Mouse (Mus musculus) limb, embryonic 10.5 days (tissue): Measurements from ENCODE around the gene Fmnl3. TPM values are rescaled to one million over a fixed set of nuclear protein-coding genes. Genes with fewer than 3 reads are reported as not detected.

Source experiments
- DNase-seq: peaks from one replicate; pipeline ENCODE4 v3.0.0-alpha.2; 2017; ENCODE audit warnings: low spot score
- H3K27ac ChIP-seq: fragments of 300-500 bp; sonication (generic); 2 replicates; pipeline ENCODE4 v1.5.1; 2016; ENCODE audit warnings: mild to moderate bottlenecking
- H3K27me3 ChIP-seq: fragments of 300-500 bp; sonication (generic); 2 replicates; pipeline ENCODE4 v1.6.1; 2016; ENCODE audit warnings: low read depth, mild to moderate bottlenecking; ENCODE audit not compliant: poor library complexity, severe bottlenecking
- H3K36me3 ChIP-seq: fragments of 300-500 bp; sonication (generic); 2 replicates; pipeline ENCODE4 v1.6.1; 2016; ENCODE audit warnings: mild to moderate bottlenecking, moderate library complexity
- H3K4me1 ChIP-seq: fragments of 300-500 bp; sonication (generic); 2 replicates; pipeline ENCODE4 v1.6.1; 2016
- H3K4me3 ChIP-seq: fragments of 300-500 bp; sonication (generic); 2 replicates; pipeline ENCODE4 v1.5.1; 2016; ENCODE audit warnings: mild to moderate bottlenecking, moderate library complexity
- H3K9me3 ChIP-seq: fragments of 300-500 bp; sonication (generic); replicated peaks from 2 replicates; pipeline ENCODE4 v1.6.1; 2016; ENCODE audit warnings: mild to moderate bottlenecking
- WGBS: fragments of 180-500 bp; shearing (Covaris S2); methylation state at CpG from one replicate; pipeline ENCODE4 v1.1.7; 2016; 5-methylcytosine and 5-hydroxymethylcytosine counted together
- polyA plus RNA-seq: library from polyadenylated mRNA; unstranded; fragments of >200 nt; fragmentation: Nextera tagmentation; extraction: Ambion mirVana; gene quantifications from 2 replicates; pipeline ENCODE4 v1.2.1, GENCODE M21; 2016

The Fmnl3 gene
- polyA plus RNA-seq, 1 experiment from 2014 or later = 42.2 TPM

DNA sequence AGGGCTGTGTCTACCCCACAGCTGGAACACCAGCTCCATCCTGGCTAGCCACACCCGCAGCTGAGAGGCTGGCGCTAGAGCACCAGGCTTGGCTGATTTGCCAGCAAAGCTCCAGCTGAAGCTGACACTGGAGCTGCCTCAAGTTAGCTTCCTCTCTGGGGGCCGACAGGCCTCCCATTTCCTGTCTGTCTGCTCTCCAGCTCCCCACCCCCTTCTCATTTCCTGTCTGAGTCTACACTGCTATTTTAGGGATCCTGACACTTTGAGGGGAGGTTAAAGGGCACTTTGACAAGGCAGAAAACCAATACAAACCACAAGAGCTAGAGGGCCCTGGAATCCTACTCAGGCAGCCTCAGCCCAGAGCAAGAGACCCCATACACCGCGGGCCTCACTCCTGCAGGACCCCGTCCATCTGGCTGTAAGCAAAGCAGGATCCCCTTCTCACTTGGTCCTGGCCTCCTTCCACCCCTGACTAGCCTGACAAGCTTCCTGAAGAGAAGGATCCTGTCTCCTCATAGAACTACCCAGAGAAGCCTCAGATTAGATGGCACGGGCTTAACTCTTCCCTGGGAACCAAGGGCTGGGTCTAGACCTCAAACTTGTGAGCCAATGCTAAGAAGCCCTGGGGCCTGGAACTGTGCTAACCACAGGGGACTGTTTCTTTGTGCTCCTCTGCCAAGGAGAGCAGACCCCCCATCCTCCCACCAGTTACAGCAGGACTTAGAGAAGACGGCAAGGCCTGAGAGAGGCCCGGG lies 37.2 kb downstream of the Fmnl3 start:
- WGBS = 25% methylated on average over 9 of the region's 9 CpGs
- peak overlapping the region; percentile 14 for H3K4me3 ChIP-seq
- peak overlapping the region; percentile 95 for H3K27ac ChIP-seq
- peaks cover 90% of the 10 kb centered on the region for H3K4me1 ChIP-seq
- peak; percentile 84 for DNase-seq
- peaks cover 68% of the 10 kb centered on the region for H3K36me3 ChIP-seq
- H3K27me3 ChIP-seq = no peaks in the 10 kb centered on the region
- no peaks in the 10 kb centered on the region for H3K9me3 ChIP-seq

DNA sequence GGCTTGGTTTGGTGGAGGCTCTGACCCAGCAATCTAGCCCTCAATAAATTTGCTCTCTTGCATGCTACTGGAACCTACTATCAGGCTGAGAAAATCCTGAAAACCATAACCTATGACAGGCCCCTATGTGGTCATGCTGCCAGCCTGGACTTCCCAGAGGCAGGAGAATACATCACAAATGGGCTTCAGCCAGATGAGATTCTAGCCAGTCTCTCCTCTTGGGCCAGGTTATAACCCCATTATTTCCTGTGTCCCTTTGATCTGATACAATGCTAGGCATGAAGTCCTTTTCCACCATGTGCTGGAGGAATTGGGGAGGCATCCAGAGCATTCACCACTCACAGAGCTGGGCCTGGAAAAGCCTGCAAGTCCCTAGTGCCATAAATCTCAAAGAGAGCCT lies 38.2 kb downstream of the Fmnl3 start:
- Histone ChIP-seq H3K9me3 (no peaks in the 10 kb centered on the region; the same call in 1 of the 2 replicates), H3K4me1 (peaks cover 81% of the 10 kb centered on the region), H3K36me3 (peaks cover 69% of the 10 kb centered on the region), H3K27ac (peak overlapping the region; percentile 95), H3K27me3 (no peaks in the 10 kb centered on the region), H3K4me3 (peak overlapping the region; percentile 14)
- no peak for DNase-seq

DNA sequence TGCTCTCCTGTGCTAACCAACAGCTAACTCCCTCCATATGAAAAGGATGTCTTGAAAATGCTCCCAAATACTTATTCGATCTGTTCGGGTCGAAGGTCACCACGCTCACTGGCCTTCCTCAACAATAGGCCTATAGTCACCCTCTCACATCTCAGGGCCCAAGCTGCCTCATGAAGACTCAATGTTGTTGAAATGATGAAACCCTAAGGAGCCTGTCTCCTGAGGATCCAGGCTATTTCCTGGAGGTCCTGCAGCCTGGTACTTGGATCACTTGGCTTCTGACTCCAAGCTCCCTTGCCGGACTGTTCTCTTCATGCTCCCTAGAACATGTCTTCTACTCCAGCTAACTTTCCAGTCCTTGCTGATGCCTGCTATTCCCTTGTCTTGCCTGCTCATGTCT lies 38.9 kb downstream of the Fmnl3 start:
- H3K27ac ChIP-seq = peak overlapping the region; percentile 95
- peaks cover 77% of the 10 kb centered on the region for H3K36me3 ChIP-seq
- DNase-seq = no peak
- H3K4me1 ChIP-seq = peaks cover 74% of the 10 kb centered on the region
- WGBS = 89% methylated on average over 5 of the region's 5 CpGs
- H3K4me3 ChIP-seq = no peak overlapping the region
- H3K27me3 ChIP-seq = no peaks in the 10 kb centered on the region
- no peaks in the 10 kb centered on the region; the same call in 1 of the 2 replicates for H3K9me3 ChIP-seq

DNA sequence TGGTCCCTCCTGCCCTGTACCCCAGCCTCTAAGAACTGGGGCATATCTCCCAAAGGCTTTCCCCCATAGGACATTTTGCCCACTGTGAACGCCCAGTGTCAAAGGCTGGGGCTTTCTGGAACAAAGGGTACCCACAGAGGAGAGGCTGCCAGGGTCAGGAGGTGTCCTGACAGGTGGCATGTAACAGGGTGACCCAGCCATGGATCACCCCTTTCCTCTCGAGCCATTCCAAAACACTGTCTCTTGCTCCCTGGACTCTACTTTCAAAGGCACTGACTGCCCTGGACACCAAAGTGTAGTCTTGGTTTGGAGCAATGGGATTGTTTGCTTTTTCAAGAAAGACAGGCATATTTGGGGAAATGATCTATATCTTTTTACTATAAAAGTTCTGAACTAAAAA lies 40.0 kb downstream of the Fmnl3 start:
- H3K36me3 ChIP-seq = peaks cover 82% of the 10 kb centered on the region
- peak overlapping the region; percentile 72 for H3K27ac ChIP-seq
- no peaks in the 10 kb centered on the region for H3K27me3 ChIP-seq
- H3K9me3 ChIP-seq = no peaks in the 10 kb centered on the region; the same call in 1 of the 2 replicates
- no peak overlapping the region for H3K4me3 ChIP-seq
- H3K4me1 ChIP-seq = peaks cover 63% of the 10 kb centered on the region
- WGBS = 77% methylated on average over 2 of the region's 2 CpGs
- DNase-seq = no peak

DNA sequence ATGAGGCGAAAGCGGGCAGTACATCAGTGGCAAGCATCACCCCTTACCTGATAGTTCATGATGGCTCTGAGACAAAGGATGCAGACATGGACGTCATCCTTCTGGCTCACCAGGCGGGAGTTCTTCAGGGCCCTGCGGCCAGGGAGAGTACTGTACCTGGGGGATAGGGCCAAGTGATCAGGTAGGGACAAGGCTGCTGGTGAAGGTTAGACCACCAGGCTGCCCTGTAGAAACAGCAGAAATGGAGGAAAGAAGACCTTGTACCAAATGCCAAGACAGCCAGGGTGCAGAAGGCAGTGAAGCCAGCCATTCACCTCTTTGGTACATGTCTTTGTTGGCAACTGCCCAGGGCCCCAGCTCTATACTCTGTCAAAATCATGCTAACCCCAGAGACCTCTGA lies 42.3 kb downstream of the Fmnl3 start:
- peaks cover 91% of the 10 kb centered on the region for H3K36me3 ChIP-seq
- no peak for DNase-seq
- H3K4me3 ChIP-seq = no peak overlapping the region
- WGBS = 98% methylated on average over 5 of the region's 5 CpGs
- H3K27me3 ChIP-seq = no peaks in the 10 kb centered on the region
- 0 out of 2 replicates have a peak overlapping the region, but pooled peaks have one; percentile 3 for H3K27ac ChIP-seq
- H3K4me1 ChIP-seq = peaks cover 44% of the 10 kb centered on the region
- H3K9me3 ChIP-seq = no peaks in the 10 kb centered on the region; the same call in 1 of the 2 replicates

DNA sequence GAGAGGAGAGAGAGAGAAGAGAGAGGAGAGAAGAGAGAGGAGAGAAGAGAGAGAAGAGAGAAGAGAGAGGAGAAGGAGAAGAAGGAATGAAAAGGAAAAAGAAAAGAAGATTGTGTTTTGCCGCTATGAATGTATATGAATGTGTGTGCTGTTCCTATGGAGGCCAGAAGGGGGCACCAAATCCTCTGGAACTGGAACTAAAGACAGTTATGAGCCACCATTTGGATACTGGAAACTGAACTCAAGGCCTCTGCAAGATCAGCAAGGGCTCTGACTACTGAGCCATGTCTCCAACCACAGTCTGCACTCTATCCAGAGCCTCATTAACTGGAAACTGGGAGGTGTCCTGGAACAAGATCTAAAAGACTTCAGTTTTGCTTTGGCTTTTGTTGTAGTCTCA lies 43.3 kb downstream of the Fmnl3 start:
- Histone ChIP-seq H3K4me1 (peaks cover 33% of the 10 kb centered on the region), H3K27ac (no peak overlapping the region), H3K4me3 (no peak overlapping the region), H3K36me3 (peaks cover 99% of the 10 kb centered on the region), H3K9me3 (no peaks in the 10 kb centered on the region; the same call in 1 of the 2 replicates), H3K27me3 (no peaks in the 10 kb centered on the region)
- DNase-seq = peak; percentile 56
- WGBS = 68% methylated on average over 1 of the region's 1 CpGs

DNA sequence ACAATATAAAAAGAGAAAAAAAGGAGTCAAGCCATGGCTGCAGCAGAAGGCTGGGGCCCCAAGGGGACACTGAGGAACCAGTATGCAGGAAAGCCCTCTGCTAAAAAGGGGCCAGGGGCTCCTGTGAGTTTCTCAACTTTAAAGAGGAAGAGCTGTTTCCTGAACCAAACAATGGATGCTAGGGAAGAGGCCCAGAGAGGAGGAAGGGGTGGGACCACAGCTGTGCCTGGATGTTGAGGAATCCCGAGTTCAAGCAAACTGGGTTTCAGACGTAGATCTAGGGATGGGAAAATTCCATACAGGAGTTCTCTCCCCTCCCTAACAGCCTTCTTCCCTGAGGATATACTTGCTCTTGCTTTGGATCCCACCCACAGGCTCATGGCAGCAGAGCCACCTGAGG lies 43.9 kb downstream of the Fmnl3 start:
- DNase-seq = no peak
- Histone ChIP-seq H3K4me3 (no peak overlapping the region), H3K27me3 (no peaks in the 10 kb centered on the region), H3K4me1 (peaks cover 28% of the 10 kb centered on the region), H3K27ac (no peak overlapping the region), H3K36me3 (peaks cover 99% of the 10 kb centered on the region), H3K9me3 (no peaks in the 10 kb centered on the region; the same call in 1 of the 2 replicates)
- WGBS = 61% methylated on average over 2 of the region's 2 CpGs

DNA sequence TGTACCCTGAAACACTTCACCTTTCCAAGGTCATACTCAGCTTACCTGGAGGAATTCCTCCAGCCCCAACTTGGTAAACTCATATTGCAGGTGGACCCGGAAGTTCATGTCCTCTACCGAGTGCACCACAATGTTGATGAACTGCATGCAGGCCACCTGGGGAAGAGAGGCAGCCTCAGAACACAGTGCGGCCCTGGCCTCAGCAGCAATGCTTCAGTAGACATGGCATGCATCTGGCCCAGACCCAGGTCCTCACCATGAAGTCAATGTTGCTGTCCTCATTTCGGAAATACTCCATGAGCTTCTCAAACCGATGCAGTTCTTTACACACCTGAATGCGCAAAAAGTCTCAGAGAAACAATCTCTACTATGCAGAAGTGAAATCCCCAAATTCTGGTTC lies 44.7 kb downstream of the Fmnl3 start:
- Histone ChIP-seq H3K27me3 (no peaks in the 10 kb centered on the region), H3K36me3 (peaks cover 99% of the 10 kb centered on the region), H3K9me3 (no peaks in the 10 kb centered on the region; the same call in 1 of the 2 replicates), H3K27ac (no peak overlapping the region), H3K4me3 (no peak overlapping the region), H3K4me1 (peaks cover 27% of the 10 kb centered on the region)
- 91% methylated on average over 6 of the region's 6 CpGs for WGBS
- no peak for DNase-seq

DNA sequence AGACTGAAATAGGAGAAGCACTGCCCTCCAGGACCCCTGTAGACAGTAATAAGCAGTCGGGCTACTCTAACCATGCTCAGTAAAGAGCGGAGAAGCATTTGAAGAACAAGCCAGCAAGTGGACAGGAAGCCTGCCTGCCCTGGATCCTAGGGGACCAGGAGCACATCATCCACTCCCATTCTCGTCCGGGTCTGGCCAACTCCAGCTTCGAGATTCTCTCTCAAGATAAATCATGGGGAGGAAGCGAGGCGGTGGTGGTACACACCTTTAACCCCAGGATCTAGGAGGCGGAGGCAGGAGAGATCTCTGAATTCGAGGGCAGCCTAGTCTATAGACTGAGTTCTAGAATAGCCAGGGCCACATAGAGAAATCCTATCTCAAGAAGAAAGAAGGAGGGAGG lies 46.1 kb downstream of the Fmnl3 start:
- no peak overlapping the region for H3K4me3 ChIP-seq
- no peak for DNase-seq
- no peaks in the 10 kb centered on the region for H3K27me3 ChIP-seq
- peaks cover 99% of the 10 kb centered on the region for H3K36me3 ChIP-seq
- no peaks in the 10 kb centered on the region; the same call in 1 of the 2 replicates for H3K9me3 ChIP-seq
- no peak overlapping the region for H3K27ac ChIP-seq
- H3K4me1 ChIP-seq = peaks cover 15% of the 10 kb centered on the region
- WGBS = 88% methylated on average over 9 of the region's 9 CpGs

DNA sequence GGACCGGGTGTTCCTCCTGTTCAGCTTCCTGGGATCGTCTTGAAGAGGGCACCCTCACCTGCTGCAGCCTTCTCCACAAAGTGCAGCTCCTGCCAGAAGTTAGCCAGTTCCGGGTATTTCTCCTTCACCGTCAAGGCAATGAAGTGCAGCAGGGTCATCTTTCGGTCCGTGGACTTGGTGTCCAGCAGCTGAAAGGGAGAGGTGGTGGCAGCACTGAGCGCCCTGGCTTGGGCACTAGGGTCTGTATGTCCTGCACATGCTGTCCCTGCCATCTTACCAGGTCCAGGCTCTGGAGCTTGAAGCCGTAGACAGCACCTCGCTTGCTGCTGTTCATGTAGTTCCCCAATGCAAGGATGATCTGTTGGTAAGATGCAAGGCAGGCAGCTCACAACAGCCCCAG lies 49.3 kb downstream of the Fmnl3 start:
- Histone ChIP-seq H3K4me1 (peaks cover 10% of the 10 kb centered on the region; the same call in 1 of the 2 replicates), H3K9me3 (no peaks in the 10 kb centered on the region), H3K36me3 (peaks cover 99% of the 10 kb centered on the region), H3K4me3 (no peak overlapping the region), H3K27me3 (no peaks in the 10 kb centered on the region), H3K27ac (peak overlapping the region; percentile 43; the same call in 1 of the 2 replicates)
- WGBS = 83% methylated on average over 9 of the region's 9 CpGs
- no peak for DNase-seq

DNA sequence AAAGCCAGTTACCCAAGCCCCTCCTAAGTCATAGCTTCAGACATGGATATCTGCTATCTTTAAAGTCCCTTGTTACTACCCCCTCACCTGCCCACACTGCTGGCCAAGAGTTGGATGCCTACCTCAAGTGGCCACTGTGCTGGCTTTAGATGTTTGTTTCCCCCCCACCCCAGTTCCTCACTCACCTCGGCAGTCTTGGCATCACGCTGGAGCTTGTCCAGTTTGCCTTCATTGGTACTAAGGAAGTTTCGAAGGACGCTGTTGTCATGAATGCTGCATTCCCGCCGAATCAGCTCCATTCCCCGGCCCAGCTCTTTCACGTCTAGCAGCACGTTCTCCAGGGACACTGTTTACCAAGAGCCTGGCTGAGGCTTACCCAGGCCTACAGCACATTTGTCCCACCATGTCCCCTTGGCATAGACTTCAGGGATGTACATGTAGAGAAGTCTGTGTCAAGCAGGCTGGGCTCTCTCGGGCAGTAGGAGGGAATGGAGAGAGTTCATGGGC lies 50.1 kb downstream of the Fmnl3 start:
- H3K36me3 ChIP-seq = peaks cover 99% of the 10 kb centered on the region
- no peaks in the 10 kb centered on the region for H3K9me3 ChIP-seq
- no peak for DNase-seq
- H3K4me3 ChIP-seq = no peak overlapping the region
- H3K27me3 ChIP-seq = no peaks in the 10 kb centered on the region
- H3K27ac ChIP-seq = peak overlapping the region; percentile 43; the same call in 1 of the 2 replicates
- WGBS = 91% methylated on average over 10 of the region's 10 CpGs
- H3K4me1 ChIP-seq = peaks cover 10% of the 10 kb centered on the region; the same call in 1 of the 2 replicates

DNA sequence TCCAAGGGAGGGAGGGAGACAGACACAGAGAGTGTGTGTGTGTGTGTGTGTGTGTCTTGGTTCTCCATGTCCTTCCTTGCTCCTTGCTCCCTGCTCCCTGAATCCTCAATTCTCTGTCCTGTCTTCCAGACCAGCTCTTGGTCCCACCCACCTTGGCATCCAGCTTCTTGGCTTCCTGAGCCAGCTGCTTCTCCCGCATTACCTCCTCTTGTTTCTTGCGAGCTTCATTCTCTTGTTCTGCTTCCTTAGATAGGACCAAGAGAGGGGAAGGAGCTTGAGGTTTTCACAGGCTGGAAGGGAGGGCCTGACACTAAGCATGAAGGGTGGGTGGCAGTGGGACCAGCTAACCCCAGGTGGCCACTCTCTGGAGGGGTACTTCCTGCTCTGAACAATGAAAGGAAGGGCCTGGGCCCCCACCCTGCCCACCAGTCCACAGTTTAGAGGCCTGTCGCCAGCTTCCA lies 50.8 kb downstream of the Fmnl3 start:
- no peak for DNase-seq
- Histone ChIP-seq H3K27me3 (no peaks in the 10 kb centered on the region), H3K27ac (peak overlapping the region; percentile 21; the same call in 1 of the 2 replicates), H3K36me3 (peaks cover 99% of the 10 kb centered on the region), H3K9me3 (no peaks in the 10 kb centered on the region), H3K4me3 (no peak overlapping the region), H3K4me1 (peaks cover 15% of the 10 kb centered on the region; the same call in 1 of the 2 replicates)
- 79% methylated on average over 3 of the region's 3 CpGs for WGBS

DNA sequence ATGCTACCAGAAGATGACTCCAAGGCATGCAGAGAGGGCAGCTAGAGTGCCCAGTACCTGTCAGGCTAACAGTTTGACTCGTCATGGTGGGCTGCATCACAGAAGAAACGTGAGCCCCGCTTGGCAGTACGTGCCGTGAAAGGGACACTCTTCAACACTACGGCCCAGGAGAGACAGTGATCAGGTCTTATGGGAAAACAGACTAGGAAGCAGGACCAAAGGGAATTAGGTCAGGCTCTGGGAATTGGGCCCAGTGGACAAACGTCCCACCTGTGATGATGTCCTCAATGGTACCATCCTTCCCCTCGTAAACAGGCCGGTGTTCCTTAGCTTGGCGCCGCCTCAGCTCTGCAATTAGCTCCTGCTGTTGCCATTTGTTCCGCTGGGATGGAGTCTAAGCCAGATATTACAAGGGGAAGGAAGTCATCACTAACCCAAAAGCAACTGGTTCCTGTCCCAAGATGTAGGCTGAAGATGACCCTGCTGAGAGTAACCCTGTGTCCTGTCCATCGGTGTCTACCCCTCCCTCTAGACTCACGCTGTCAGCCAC lies 51.3 kb downstream of the Fmnl3 start:
- WGBS = 87% methylated on average over 14 of the region's 14 CpGs
- Histone ChIP-seq H3K36me3 (peaks cover 99% of the 10 kb centered on the region), H3K27ac (peak overlapping the region; percentile 21; the same call in 1 of the 2 replicates)

More for the DNA sequence above, 51.3 kb downstream of the Fmnl3 start:
- Histone ChIP-seq H3K9me3 (no peaks in the 10 kb centered on the region), H3K4me3 (no peak overlapping the region), H3K4me1 (peaks cover 16% of the 10 kb centered on the region; the same call in 1 of the 2 replicates), H3K27me3 (no peaks in the 10 kb centered on the region)
- DNase-seq = no peak
